In the genomic region with DNA sequence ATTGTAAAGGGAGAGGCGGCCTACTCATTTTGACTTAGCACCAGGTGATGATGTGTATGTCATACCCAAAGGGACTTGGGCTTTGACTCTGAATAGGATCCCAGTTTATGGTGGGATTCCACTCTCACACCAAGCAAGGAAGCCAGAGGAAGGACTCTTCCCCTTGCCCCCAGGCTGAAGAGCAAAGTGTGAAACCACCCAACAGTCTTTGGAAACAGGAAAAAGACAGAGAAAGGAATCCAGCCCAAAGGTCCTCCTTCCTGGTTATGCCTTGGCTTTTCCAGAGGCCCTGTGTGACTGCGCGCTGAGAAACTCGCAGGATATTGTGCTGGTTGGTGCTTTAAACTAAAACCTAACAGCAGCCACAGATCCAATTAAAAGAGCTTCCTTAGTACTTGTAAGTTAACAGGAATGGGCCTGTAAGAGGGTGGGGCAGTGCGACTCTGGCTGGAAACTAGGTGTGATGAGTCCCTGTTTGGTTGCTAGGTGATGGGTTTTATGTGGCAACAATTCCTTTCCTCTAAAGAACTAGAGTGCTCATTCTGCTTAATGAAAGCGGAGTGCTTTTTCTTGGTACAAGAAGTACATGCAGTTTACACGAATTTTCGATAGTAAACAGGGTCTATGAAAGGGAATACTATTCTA, we compare ENCODE assay signal across 15 mouse cellular contexts. TPM values are rescaled to one million over a fixed set of nuclear protein-coding genes. Genes with fewer than 3 reads are reported as not detected.
A peak's percentile ranks its signal among the peaks of the same experiment; 100 is the strongest.
DNase-seq lines count a peak whose midpoint lies in the region; ATAC-seq lines count a peak whose summit lies in the region.
"Had no signal": no experiment of that assay in that cellular context is flagged by ENCODE, and none has a peak within 500 bp of the region (broad histone marks: within the 10 kb centered on the region; RNA-seq: fewer than 3 reads in every experiment).

No protein-coding gene starts in this region.

- no peak overlapping the region for H3K4me2 ChIP-seq in neural tube, embryonic 15.5 days
- H3K4me2 ChIP-seq in intestine, embryonic 16.5 days (ENCODE audit: low read depth, low read length), result no peak overlapping the region
- H3K4me2 ChIP-seq in hindbrain, embryonic 16.5 days (ENCODE audit: low read length), result no peak overlapping the region
- H3K4me2 ChIP-seq: embryonic facial prominence, embryonic 13.5 days had no signal

- 48% methylated on average over 8 of the region's 8 CpGs for WGBS in neural tube, embryonic 15.5 days
- WGBS in intestine, embryonic 16.5 days, result 67% methylated on average over 8 of the region's 8 CpGs
- 52% methylated on average over 8 of the region's 8 CpGs for WGBS in hindbrain, embryonic 16.5 days

- 0 out of 2 replicates have a peak, but pooled peaks cover 7% of the 10 kb centered on the region for H3K4me1 ChIP-seq in neural tube, embryonic 15.5 days
- peaks cover 29% of the 10 kb centered on the region for H3K4me1 ChIP-seq in intestine, embryonic 16.5 days (ENCODE audit: control insufficient read depth, insufficient read depth, low read length)
- H3K4me1 ChIP-seq in hindbrain, embryonic 16.5 days (ENCODE audit: control insufficient read depth, insufficient read depth, low read depth, low read length), result no peaks in the 10 kb centered on the region; the same call in 1 of the 2 replicates

- DNase-seq in kidney, adult 18-20 months, result peak; percentile 15
- DNase-seq in kidney, adult 9 months, result no peak
- DNase-seq in neural tube, embryonic 10.5 days (ENCODE audit: extremely low spot score, low spot score), result no peak
- peak; percentile 29 for DNase-seq in telencephalon, adult 2 months (ENCODE audit: low read depth, low spot score)
- DNase-seq in adrenal gland, postnatal 36 days, result no peak
- DNase-seq: gastrocnemius, postnatal 10 days; heart, postnatal 36 days; midbrain, embryonic 14.5 days had no signal

- no peak for ATAC-seq in neural tube, embryonic 15.5 days (ENCODE audit: low FRiP score)
- peak; percentile 47 for ATAC-seq in intestine, embryonic 16.5 days
- no peak for ATAC-seq in hindbrain, embryonic 16.5 days
- ATAC-seq: activated CD4-positive, CD25-positive, alpha-beta regulatory T cell, adult 4 months had no signal

- H3K9ac ChIP-seq in neural tube, embryonic 15.5 days (replicated peaks), result no peak overlapping the region
- peak overlapping the region; percentile 11; the same call in 1 of the 2 replicates for H3K9ac ChIP-seq in intestine, embryonic 16.5 days (ENCODE audit: low read depth, low read length)
- H3K9ac ChIP-seq in hindbrain, embryonic 16.5 days (ENCODE audit: low read depth, low read length), result no peak overlapping the region
- H3K9ac ChIP-seq: embryonic facial prominence, embryonic 13.5 days; liver, embryonic 14.5 days had no signal

- H3K36me3 ChIP-seq in neural tube, embryonic 15.5 days, result no peaks in the 10 kb centered on the region
- no peaks in the 10 kb centered on the region for H3K36me3 ChIP-seq in intestine, embryonic 16.5 days (ENCODE audit: control insufficient read depth, insufficient read depth, low read length)
- H3K36me3 ChIP-seq in hindbrain, embryonic 16.5 days (ENCODE audit: control insufficient read depth, insufficient read depth, low read length), result no peaks in the 10 kb centered on the region
- H3K36me3 ChIP-seq: embryonic facial prominence, embryonic 13.5 days had no signal

- no peaks in the 10 kb centered on the region for H3K27me3 ChIP-seq in neural tube, embryonic 15.5 days (replicated peaks)
- H3K27me3 ChIP-seq in intestine, embryonic 16.5 days (replicated peaks; ENCODE audit: control insufficient read depth, insufficient read depth, low read length), result no peaks in the 10 kb centered on the region
- H3K27me3 ChIP-seq in hindbrain, embryonic 16.5 days (replicated peaks; ENCODE audit: control insufficient read depth, insufficient read depth, low read length), result no peaks in the 10 kb centered on the region
- H3K27me3 ChIP-seq: CH12.LX; embryonic facial prominence, embryonic 13.5 days had no signal

- no peaks in the 10 kb centered on the region; the same call in 1 of the 2 replicates for H3K9me3 ChIP-seq in neural tube, embryonic 15.5 days (replicated peaks)
- H3K9me3 ChIP-seq in intestine, embryonic 16.5 days (ENCODE audit: control insufficient read depth, low read length), result no peaks in the 10 kb centered on the region
- H3K9me3 ChIP-seq in hindbrain, embryonic 16.5 days (ENCODE audit: control insufficient read depth, low read length), result no peaks in the 10 kb centered on the region
- H3K9me3 ChIP-seq: embryonic facial prominence, embryonic 13.5 days had no signal

- no peak overlapping the region for H3K4me3 ChIP-seq in neural tube, embryonic 15.5 days (replicated peaks)
- H3K4me3 ChIP-seq in intestine, embryonic 16.5 days (ENCODE audit: low read length), result no peak overlapping the region
- no peak overlapping the region for H3K4me3 ChIP-seq in hindbrain, embryonic 16.5 days (ENCODE audit: low read length)
- H3K4me3 ChIP-seq: embryonic facial prominence, embryonic 13.5 days had no signal

- peak overlapping the region; percentile 33; the same call in 1 of the 2 replicates for H3K27ac ChIP-seq in neural tube, embryonic 15.5 days (replicated peaks)
- H3K27ac ChIP-seq in intestine, embryonic 16.5 days (ENCODE audit: low read length), result peak overlapping the region; percentile 89
- H3K27ac ChIP-seq in hindbrain, embryonic 16.5 days (ENCODE audit: low read depth, low read length), result no peak overlapping the region
- H3K27ac ChIP-seq: embryonic facial prominence, embryonic 13.5 days; liver, embryonic 14.5 days had no signal

RNA-seq across cellular contexts. Expression of gene Ezr, which starts 26.1 kb away (rescaled TPM):
- 48.0 and 90.3 TPM in 2 replicates for polyA plus RNA-seq in neural tube, embryonic 15.5 days (2015; fragmentation: Nextera tagmentation; extraction: Ambion mirVana)
- 281 and 319 TPM in 2 replicates for polyA plus RNA-seq in intestine, embryonic 16.5 days (2015; fragmentation: Nextera tagmentation; extraction: Ambion mirVana)
- total RNA-seq in adrenal gland, postnatal 36 days (2021), result 10 to 100 TPM; 21.9 to 27.4 TPM
- 69.9 and 73.3 TPM in 2 replicates for polyA plus RNA-seq in hindbrain, embryonic 16.5 days (2015; fragmentation: Nextera tagmentation; extraction: Ambion mirVana)

Comparison
In these comparisons a context has a peak if more than half of its experiments do, and no peak if none do; other contexts are left out.
1. DNase-seq: peak in kidney, adult 18-20 months (single experiment) and telencephalon, adult 2 months (single experiment); none in kidney, adult 9 months (single experiment), neural tube, embryonic 10.5 days (single experiment) and adrenal gland, postnatal 36 days (0 of 2).